Mouse (Mus musculus): ENCODE results near the gene Gpr156. TPM values are rescaled to one million over a fixed set of nuclear protein-coding genes. Genes with fewer than 3 reads are reported as not detected.

Gpr156 gene
- polyA plus RNA-seq, 1 experiment from 2014 or later, result 4.2 TPM

DNA sequence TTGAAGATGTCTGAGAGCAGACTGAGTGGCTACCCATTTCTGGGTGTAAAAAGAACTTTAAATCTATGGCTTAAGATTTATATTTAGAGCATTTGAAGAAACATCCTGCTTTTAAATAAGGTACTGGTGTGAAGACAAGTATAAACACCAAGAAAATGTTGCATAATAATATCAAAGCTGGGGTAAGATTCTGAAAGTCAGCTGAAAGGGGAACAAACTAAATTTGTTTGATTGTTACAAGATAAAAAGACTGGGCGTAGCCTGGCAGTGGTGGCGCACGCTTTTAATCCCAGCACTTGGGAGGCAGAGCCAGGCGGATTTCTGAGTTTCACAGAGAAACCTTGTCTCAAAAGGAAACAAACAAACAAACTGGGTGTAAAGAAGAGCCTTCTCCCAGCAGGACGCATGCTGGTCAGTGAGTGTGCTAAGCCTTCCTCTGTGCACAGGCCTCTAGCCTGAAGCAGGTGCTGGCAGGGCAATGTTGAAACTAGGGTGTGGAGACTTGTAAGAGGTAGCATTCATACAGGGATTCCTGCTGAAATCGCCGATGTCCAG lies 37.3 kb upstream of the Gpr156 start:
- no peak overlapping the region for H3K4me3 ChIP-seq (ENCODE audit: low read depth, low read length)
- 90% methylated on average over 7 of the region's 7 CpGs for WGBS
- no peak overlapping the region for H3K27ac ChIP-seq (ENCODE audit: low read depth, low read length)
- no peak overlapping the region for H3K4me2 ChIP-seq
- H3K9me3 ChIP-seq (ENCODE audit: control insufficient read depth, low read length), result no peaks in the 10 kb centered on the region
- H3K36me3 ChIP-seq (ENCODE audit: control insufficient read depth, insufficient read depth, low read length), result peaks cover 14% of the 10 kb centered on the region; the same call in 1 of the 2 replicates
- no peaks in the 10 kb centered on the region for H3K4me1 ChIP-seq (ENCODE audit: control insufficient read depth, insufficient read depth, low read length)
- H3K27me3 ChIP-seq (ENCODE audit: control insufficient read depth, insufficient read depth, low read length), result no peaks in the 10 kb centered on the region
- no peak for ATAC-seq (ENCODE audit: low FRiP score)
- no peak for DNase-seq (ENCODE audit: low spot score, missing footprints)
- no peak overlapping the region for H3K9ac ChIP-seq (ENCODE audit: low read length)

DNA sequence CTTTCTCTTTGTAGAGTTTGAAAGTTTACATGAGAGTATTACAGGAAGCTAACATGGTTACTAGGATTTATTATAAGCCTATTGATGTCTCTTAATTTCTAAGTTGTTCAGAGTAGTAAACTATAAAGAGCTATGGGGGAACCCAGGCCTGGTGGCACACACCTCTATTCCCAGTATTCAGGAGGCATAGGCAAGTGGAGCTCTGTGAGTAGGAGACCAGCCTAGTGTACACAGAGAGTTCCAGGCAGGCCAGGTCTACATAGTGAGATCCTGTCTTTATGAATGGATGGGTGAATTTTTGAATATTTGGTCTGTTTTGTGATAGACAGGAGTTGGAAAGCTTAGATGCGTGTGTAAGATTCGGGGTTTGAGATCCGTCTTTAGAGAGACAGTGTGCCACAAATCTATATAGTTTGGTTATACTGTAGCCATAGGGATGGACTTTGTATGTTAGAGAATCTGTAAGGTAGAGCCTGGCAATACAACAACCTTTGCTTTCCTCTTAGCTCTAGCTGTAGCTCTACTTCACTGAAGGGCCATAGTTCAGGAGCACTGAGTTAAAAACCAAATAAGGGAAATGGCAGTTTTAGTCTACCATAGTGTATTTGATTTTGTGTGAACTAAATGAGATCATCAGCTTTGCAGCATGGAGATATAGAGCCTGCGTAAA lies 36.4 kb upstream of the Gpr156 start:
- Histone ChIP-seq H3K27me3 (ENCODE audit: control insufficient read depth, insufficient read depth, low read length) (no peaks in the 10 kb centered on the region), H3K9me3 (ENCODE audit: control insufficient read depth, low read length) (no peaks in the 10 kb centered on the region), H3K27ac (ENCODE audit: low read depth, low read length) (no peak overlapping the region), H3K9ac (ENCODE audit: low read length) (no peak overlapping the region), H3K4me3 (ENCODE audit: low read depth, low read length) (no peak overlapping the region), H3K4me2 (no peak overlapping the region), H3K36me3 (ENCODE audit: control insufficient read depth, insufficient read depth, low read length) (peaks cover 14% of the 10 kb centered on the region; the same call in 1 of the 2 replicates), H3K4me1 (ENCODE audit: control insufficient read depth, insufficient read depth, low read length) (no peaks in the 10 kb centered on the region)
- no peak for DNase-seq (ENCODE audit: low spot score, missing footprints)
- ATAC-seq (ENCODE audit: low FRiP score), result no peak
- WGBS, result 97% methylated on average over 4 of the region's 4 CpGs

DNA sequence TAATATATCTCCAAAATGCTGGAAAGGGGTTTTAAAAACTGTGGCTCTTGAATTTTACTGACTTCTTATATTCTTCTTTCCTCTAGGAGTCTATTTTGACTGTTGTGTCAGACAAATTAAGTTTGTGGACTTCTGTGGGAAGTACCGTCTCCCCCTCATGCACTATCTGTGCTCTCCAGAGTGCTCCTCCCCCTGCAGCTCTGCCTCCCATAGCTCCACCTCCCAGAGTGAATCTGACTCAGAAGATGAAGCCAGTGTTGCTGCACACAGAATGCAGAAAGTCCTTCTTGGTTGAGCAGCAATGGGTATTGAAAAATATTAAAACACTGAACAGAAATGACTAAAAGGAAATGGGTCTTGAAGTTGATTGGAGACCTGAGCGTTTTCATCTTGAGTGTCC lies 35.1 kb upstream of the Gpr156 start:
- ATAC-seq (ENCODE audit: low FRiP score), result no peak
- Histone ChIP-seq H3K9me3 (ENCODE audit: control insufficient read depth, low read length) (no peaks in the 10 kb centered on the region), H3K36me3 (ENCODE audit: control insufficient read depth, insufficient read depth, low read length) (peaks cover 14% of the 10 kb centered on the region; the same call in 1 of the 2 replicates), H3K4me1 (ENCODE audit: control insufficient read depth, insufficient read depth, low read length) (no peaks in the 10 kb centered on the region), H3K9ac (ENCODE audit: low read length) (no peak overlapping the region), H3K4me3 (ENCODE audit: low read depth, low read length) (no peak overlapping the region), H3K4me2 (no peak overlapping the region), H3K27ac (ENCODE audit: low read depth, low read length) (no peak overlapping the region), H3K27me3 (ENCODE audit: control insufficient read depth, insufficient read depth, low read length) (no peaks in the 10 kb centered on the region)
- 85% methylated on average over 2 of the region's 2 CpGs for WGBS
- no peak for DNase-seq (ENCODE audit: low spot score, missing footprints)

DNA sequence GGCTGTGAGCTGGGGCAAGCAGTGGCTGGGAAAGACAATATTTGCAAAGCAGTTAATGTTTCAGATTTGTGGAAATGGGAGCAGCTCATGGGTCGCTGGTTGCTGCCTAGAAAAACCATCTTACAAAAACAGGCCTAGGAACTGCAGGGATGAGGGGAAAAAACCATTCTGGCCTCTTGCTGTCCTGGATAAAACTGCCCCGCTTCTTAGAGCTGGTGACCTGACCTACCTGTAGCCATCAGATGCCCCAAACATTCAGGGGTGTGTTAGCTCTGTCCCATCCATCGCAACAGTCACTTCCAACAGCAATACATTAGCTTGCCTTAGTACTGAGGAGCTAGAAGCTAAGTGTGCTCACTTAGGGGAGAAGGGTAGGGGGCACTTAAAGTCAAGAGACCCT lies 27.3 kb upstream of the Gpr156 start:
- no peak for ATAC-seq (ENCODE audit: low FRiP score)
- Histone ChIP-seq H3K4me3 (ENCODE audit: low read depth, low read length) (no peak overlapping the region), H3K4me1 (ENCODE audit: control insufficient read depth, insufficient read depth, low read length) (no peaks in the 10 kb centered on the region), H3K9ac (ENCODE audit: low read length) (no peak overlapping the region), H3K9me3 (ENCODE audit: control insufficient read depth, low read length) (no peaks in the 10 kb centered on the region), H3K27ac (ENCODE audit: low read depth, low read length) (no peak overlapping the region), H3K36me3 (ENCODE audit: control insufficient read depth, insufficient read depth, low read length) (no peaks in the 10 kb centered on the region; the same call in 1 of the 2 replicates), H3K4me2 (no peak overlapping the region), H3K27me3 (ENCODE audit: control insufficient read depth, insufficient read depth, low read length) (no peaks in the 10 kb centered on the region)
- WGBS, result 93% methylated on average over 3 of the region's 3 CpGs
- DNase-seq (ENCODE audit: low spot score, missing footprints), result peak; percentile 59

DNA sequence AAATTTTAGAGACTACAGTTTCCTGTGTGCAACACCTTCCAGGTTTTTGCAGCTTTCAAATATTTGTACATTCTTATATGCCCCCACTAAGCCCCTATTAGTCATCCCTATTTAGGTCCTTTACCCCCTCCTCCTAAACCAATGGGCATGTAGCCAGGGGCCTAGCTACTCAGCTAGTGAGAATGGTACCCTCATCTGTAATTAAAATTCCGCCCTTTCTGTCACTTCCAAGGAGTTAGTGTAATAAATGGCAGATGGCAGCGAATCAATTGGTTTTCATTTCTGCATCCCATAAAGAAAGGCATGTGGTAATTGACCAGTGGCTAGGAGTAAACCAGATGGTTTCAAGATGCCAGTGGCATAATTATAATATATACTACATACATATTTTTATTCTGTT lies 23.6 kb upstream of the Gpr156 start:
- Histone ChIP-seq H3K9me3 (ENCODE audit: control insufficient read depth, low read length) (no peaks in the 10 kb centered on the region), H3K4me3 (ENCODE audit: low read depth, low read length) (no peak overlapping the region), H3K4me1 (ENCODE audit: control insufficient read depth, insufficient read depth, low read length) (no peaks in the 10 kb centered on the region), H3K9ac (ENCODE audit: low read length) (no peak overlapping the region), H3K4me2 (no peak overlapping the region), H3K27me3 (ENCODE audit: control insufficient read depth, insufficient read depth, low read length) (no peaks in the 10 kb centered on the region), H3K27ac (ENCODE audit: low read depth, low read length) (no peak overlapping the region), H3K36me3 (ENCODE audit: control insufficient read depth, insufficient read depth, low read length) (no peaks in the 10 kb centered on the region)
- DNase-seq (ENCODE audit: low spot score, missing footprints) (peak; percentile 83), ATAC-seq (ENCODE audit: low FRiP score) (no peak)
- WGBS, result 74% methylated on average over 2 of the region's 2 CpGs

DNA sequence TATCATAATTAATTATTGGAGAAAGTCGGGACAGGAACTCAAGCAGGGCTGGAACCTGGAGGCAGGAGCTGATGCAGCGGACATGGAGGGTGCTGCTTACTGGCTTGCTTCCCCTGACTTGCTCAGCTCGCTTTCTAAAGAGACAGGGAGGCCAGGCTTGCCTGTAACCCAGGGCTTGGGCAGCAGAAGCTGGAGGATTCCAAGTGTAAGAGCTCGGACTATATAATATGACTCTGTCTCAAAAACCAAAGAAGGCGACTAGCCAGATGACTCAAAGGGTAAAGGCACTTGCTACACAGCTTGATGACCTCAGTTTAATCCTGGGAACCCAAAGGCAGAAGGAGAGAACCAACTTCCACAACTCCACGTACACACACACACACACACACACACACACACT lies 22.9 kb upstream of the Gpr156 start:
- H3K4me1 ChIP-seq (ENCODE audit: control insufficient read depth, insufficient read depth, low read length), result no peaks in the 10 kb centered on the region
- WGBS, result 72% methylated on average over 6 of the region's 6 CpGs
- no peak overlapping the region for H3K27ac ChIP-seq (ENCODE audit: low read depth, low read length)
- H3K4me2 ChIP-seq, result no peak overlapping the region
- no peaks in the 10 kb centered on the region for H3K9me3 ChIP-seq (ENCODE audit: control insufficient read depth, low read length)
- H3K36me3 ChIP-seq (ENCODE audit: control insufficient read depth, insufficient read depth, low read length), result no peaks in the 10 kb centered on the region
- no peak for ATAC-seq (ENCODE audit: low FRiP score)
- no peak overlapping the region for H3K4me3 ChIP-seq (ENCODE audit: low read depth, low read length)
- H3K9ac ChIP-seq (ENCODE audit: low read length), result no peak overlapping the region
- H3K27me3 ChIP-seq (ENCODE audit: control insufficient read depth, insufficient read depth, low read length), result no peaks in the 10 kb centered on the region
- DNase-seq (ENCODE audit: low spot score, missing footprints), result peak; percentile 77

DNA sequence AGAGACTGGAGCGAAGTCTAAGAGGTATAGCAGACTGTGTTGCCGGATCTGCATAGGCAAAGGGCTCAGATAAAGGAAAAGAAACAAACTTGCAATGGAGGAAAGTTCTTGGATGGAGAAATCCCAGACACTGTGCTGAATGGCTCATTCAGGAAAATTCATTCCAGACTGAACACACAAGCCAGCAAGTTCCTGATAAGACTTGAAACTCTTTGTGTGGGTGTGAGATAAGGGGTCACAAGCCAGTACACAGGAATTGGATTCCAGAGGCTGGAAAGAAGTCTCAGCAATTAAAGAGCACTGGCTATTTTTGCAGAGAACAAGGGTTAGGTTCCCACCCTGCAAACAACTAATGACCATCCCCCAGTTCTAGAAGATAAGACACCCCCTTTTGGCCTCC lies 22.4 kb upstream of the Gpr156 start:
- no peak overlapping the region for H3K4me2 ChIP-seq
- no peak for ATAC-seq (ENCODE audit: low FRiP score)
- no peaks in the 10 kb centered on the region for H3K36me3 ChIP-seq (ENCODE audit: control insufficient read depth, insufficient read depth, low read length)
- no peak overlapping the region for H3K4me3 ChIP-seq (ENCODE audit: low read depth, low read length)
- no peak overlapping the region for H3K27ac ChIP-seq (ENCODE audit: low read depth, low read length)
- WGBS, result 90% methylated on average over 2 of the region's 2 CpGs
- H3K9me3 ChIP-seq (ENCODE audit: control insufficient read depth, low read length), result no peaks in the 10 kb centered on the region
- no peaks in the 10 kb centered on the region for H3K4me1 ChIP-seq (ENCODE audit: control insufficient read depth, insufficient read depth, low read length)
- no peaks in the 10 kb centered on the region for H3K27me3 ChIP-seq (ENCODE audit: control insufficient read depth, insufficient read depth, low read length)
- peak; percentile 26 for DNase-seq (ENCODE audit: low spot score, missing footprints)
- no peak overlapping the region for H3K9ac ChIP-seq (ENCODE audit: low read length)

DNA sequence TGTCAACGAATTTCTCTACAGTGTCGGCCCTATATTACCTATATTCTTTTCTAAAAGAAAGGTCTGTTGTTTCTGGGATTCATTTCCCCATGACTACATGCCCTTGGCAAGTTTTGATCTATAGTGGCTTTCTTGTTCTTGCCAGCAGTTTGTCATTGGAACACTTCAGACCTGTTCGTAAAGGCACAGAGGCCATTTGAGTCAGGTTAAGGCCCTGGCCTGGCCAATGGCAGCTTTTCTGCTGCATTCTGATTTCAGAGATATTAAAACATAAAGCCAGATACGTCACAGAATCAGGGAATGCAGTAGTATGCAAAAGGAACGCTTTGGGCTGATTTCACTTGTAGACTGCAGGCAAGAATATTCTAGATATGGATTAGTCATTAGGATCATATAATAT lies 17.5 kb upstream of the Gpr156 start:
- DNase-seq (ENCODE audit: low spot score, missing footprints) (no peak), ATAC-seq (ENCODE audit: low FRiP score) (no peak)
- Histone ChIP-seq H3K9me3 (ENCODE audit: control insufficient read depth, low read length) (no peaks in the 10 kb centered on the region), H3K27ac (ENCODE audit: low read depth, low read length) (no peak overlapping the region), H3K4me2 (no peak overlapping the region), H3K4me3 (ENCODE audit: low read depth, low read length) (no peak overlapping the region), H3K27me3 (ENCODE audit: control insufficient read depth, insufficient read depth, low read length) (no peaks in the 10 kb centered on the region), H3K4me1 (ENCODE audit: control insufficient read depth, insufficient read depth, low read length) (no peaks in the 10 kb centered on the region), H3K36me3 (ENCODE audit: control insufficient read depth, insufficient read depth, low read length) (no peaks in the 10 kb centered on the region), H3K9ac (ENCODE audit: low read length) (no peak overlapping the region)
- 94% methylated on average over 5 of the region's 5 CpGs for WGBS

DNA sequence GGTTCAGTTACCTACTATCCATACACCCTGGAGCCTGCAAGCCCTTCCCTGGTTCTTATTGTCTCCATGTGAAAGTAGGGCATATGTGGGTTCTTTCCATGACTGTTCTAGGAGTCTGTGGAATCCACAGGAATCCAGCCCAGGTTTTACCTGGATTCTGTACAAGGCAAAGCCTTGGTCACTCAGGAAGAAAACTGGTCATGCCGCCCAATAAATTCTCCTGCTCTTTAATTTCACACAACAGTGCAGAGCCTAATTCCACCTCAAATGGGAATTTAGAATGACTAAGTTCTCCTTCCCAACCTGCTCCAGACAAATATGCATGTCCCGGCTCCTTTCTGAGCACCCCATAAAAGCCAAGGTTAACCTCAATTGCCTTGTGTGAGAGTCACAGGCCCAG lies 16.9 kb upstream of the Gpr156 start:
- no peak overlapping the region for H3K4me3 ChIP-seq (ENCODE audit: low read depth, low read length)
- no peak overlapping the region for H3K27ac ChIP-seq (ENCODE audit: low read depth, low read length)
- ATAC-seq (ENCODE audit: low FRiP score) (no peak), DNase-seq (ENCODE audit: low spot score, missing footprints) (no peak)
- H3K4me2 ChIP-seq, result no peak overlapping the region
- no peak overlapping the region for H3K9ac ChIP-seq (ENCODE audit: low read length)
- no peaks in the 10 kb centered on the region for H3K36me3 ChIP-seq (ENCODE audit: control insufficient read depth, insufficient read depth, low read length)
- no peaks in the 10 kb centered on the region for H3K27me3 ChIP-seq (ENCODE audit: control insufficient read depth, insufficient read depth, low read length)
- H3K9me3 ChIP-seq (ENCODE audit: control insufficient read depth, low read length), result no peaks in the 10 kb centered on the region
- no peaks in the 10 kb centered on the region for H3K4me1 ChIP-seq (ENCODE audit: control insufficient read depth, insufficient read depth, low read length)
- WGBS, result 50% methylated on average over 2 of the region's 2 CpGs
